Mouse (Mus musculus): ENCODE measurements around the gene Nphp3.

Gene Nphp3

GRCm38 (mm10) chr9:104039742-104040141, 37.4 kb downstream of the Nphp3 start:
- DNase-seq (ENCODE audit: low read depth, low spot score) = no peak
- H3K36me3 ChIP-seq (ENCODE audit: control insufficient read depth, insufficient read depth, low read length, poor library complexity, severe bottlenecking) = no peaks in the 10 kb centered on the region
- H3K27me3 ChIP-seq (ENCODE audit: control insufficient read depth, insufficient read depth, low read length, poor library complexity, severe bottlenecking) = no peaks in the 10 kb centered on the region

- DNase-seq (ENCODE audit: low read depth, low spot score) = no peak
- no peaks in the 10 kb centered on the region for H3K36me3 ChIP-seq (ENCODE audit: control insufficient read depth, insufficient read depth, low read length, poor library complexity, severe bottlenecking)
- no peaks in the 10 kb centered on the region for H3K27me3 ChIP-seq (ENCODE audit: control insufficient read depth, insufficient read depth, low read length, poor library complexity, severe bottlenecking)
Measured at GRCm38 (mm10) chr9:104040362-104040761, 38.0 kb downstream of the Nphp3 start, which contains the start of gene Gm28305. Gene Gm28305 (plus strand): TSS chr9:104040662.

- no peaks in the 10 kb centered on the region for H3K27me3 ChIP-seq (ENCODE audit: control insufficient read depth, insufficient read depth, low read length, poor library complexity, severe bottlenecking)
- no peak for DNase-seq (ENCODE audit: low read depth, low spot score)
- H3K36me3 ChIP-seq (ENCODE audit: control insufficient read depth, insufficient read depth, low read length, poor library complexity, severe bottlenecking) = peaks cover 2% of the 10 kb centered on the region; the same call in 1 of the 2 replicates
Measured at GRCm38 (mm10) chr9:104043676-104044075, 41.3 kb downstream of the Nphp3 start.

GRCm38 (mm10) chr9:104051028-104051427, 48.7 kb downstream of the Nphp3 start:
- DNase-seq (ENCODE audit: low read depth, low spot score) = no peak
- Histone ChIP-seq H3K36me3 (ENCODE audit: control insufficient read depth, insufficient read depth, low read length, poor library complexity, severe bottlenecking) (peaks cover 14% of the 10 kb centered on the region), H3K27me3 (ENCODE audit: control insufficient read depth, insufficient read depth, low read length, poor library complexity, severe bottlenecking) (no peaks in the 10 kb centered on the region)

GRCm38 (mm10) chr9:104062430-104063243, 60.3 kb downstream of the Nphp3 start, which contains the start of gene Uba5:
Gene Uba5 (minus strand): TSS chr9:104063134.
- DNase-seq (ENCODE audit: low read depth, low spot score) = peak; percentile 8
- H3K36me3 ChIP-seq (ENCODE audit: control insufficient read depth, insufficient read depth, low read length, poor library complexity, severe bottlenecking) = no peaks in the 10 kb centered on the region
- H3K27me3 ChIP-seq (ENCODE audit: control insufficient read depth, insufficient read depth, low read length, poor library complexity, severe bottlenecking) = no peaks in the 10 kb centered on the region

- DNase-seq (ENCODE audit: low read depth, low spot score) = peak; percentile 89
- no peaks in the 10 kb centered on the region for H3K36me3 ChIP-seq (ENCODE audit: control insufficient read depth, insufficient read depth, low read length, poor library complexity, severe bottlenecking)
Measured at GRCm38 (mm10) chr9:104063244-104063961, 61.1 kb downstream of the Nphp3 start, which contains the start of gene Acad11. Gene Acad11 (plus strand): TSS chr9:104063377.

GRCm38 (mm10) chr9:104064571-104064970, 62.2 kb downstream of the Nphp3 start:
- no peaks in the 10 kb centered on the region for H3K27me3 ChIP-seq (ENCODE audit: control insufficient read depth, insufficient read depth, low read length, poor library complexity, severe bottlenecking)
- H3K36me3 ChIP-seq (ENCODE audit: control insufficient read depth, insufficient read depth, low read length, poor library complexity, severe bottlenecking) = no peaks in the 10 kb centered on the region
- no peak for DNase-seq (ENCODE audit: low read depth, low spot score)

More at GRCm38 (mm10) chr9:104063244-104063961, 61.1 kb downstream of the Nphp3 start, which contains the start of gene Acad11:
- H3K27me3 ChIP-seq (ENCODE audit: control insufficient read depth, insufficient read depth, low read length, poor library complexity, severe bottlenecking) = no peaks in the 10 kb centered on the region

GRCm38 (mm10) chr9:104070241-104070640, 67.9 kb downstream of the Nphp3 start:
- Histone ChIP-seq H3K27me3 (ENCODE audit: control insufficient read depth, insufficient read depth, low read length, poor library complexity, severe bottlenecking) (no peaks in the 10 kb centered on the region), H3K36me3 (ENCODE audit: control insufficient read depth, insufficient read depth, low read length, poor library complexity, severe bottlenecking) (0 out of 2 replicates have a peak, but pooled peaks cover 2% of the 10 kb centered on the region)
- DNase-seq (ENCODE audit: low read depth, low spot score) = no peak

- H3K27me3 ChIP-seq (ENCODE audit: control insufficient read depth, insufficient read depth, low read length, poor library complexity, severe bottlenecking) = no peaks in the 10 kb centered on the region
- no peak for DNase-seq (ENCODE audit: low read depth, low spot score)
- 0 out of 2 replicates have a peak, but pooled peaks cover 2% of the 10 kb centered on the region for H3K36me3 ChIP-seq (ENCODE audit: control insufficient read depth, insufficient read depth, low read length, poor library complexity, severe bottlenecking)
Measured at GRCm38 (mm10) chr9:104070863-104071604, 68.7 kb downstream of the Nphp3 start.

- DNase-seq (ENCODE audit: low read depth, low spot score) = peak; percentile 63
- H3K36me3 ChIP-seq (ENCODE audit: control insufficient read depth, insufficient read depth, low read length, poor library complexity, severe bottlenecking) = 0 out of 2 replicates have a peak, but pooled peaks cover 2% of the 10 kb centered on the region
- no peaks in the 10 kb centered on the region for H3K27me3 ChIP-seq (ENCODE audit: control insufficient read depth, insufficient read depth, low read length, poor library complexity, severe bottlenecking)
Measured at GRCm38 (mm10) chr9:104075808-104076207, 73.5 kb downstream of the Nphp3 start.

GRCm38 (mm10) chr9:104078780-104079179, 76.4 kb downstream of the Nphp3 start:
- DNase-seq (ENCODE audit: low read depth, low spot score) = no peak
- H3K36me3 ChIP-seq (ENCODE audit: control insufficient read depth, insufficient read depth, low read length, poor library complexity, severe bottlenecking) = peaks cover 3% of the 10 kb centered on the region; the same call in 1 of the 2 replicates
- no peaks in the 10 kb centered on the region for H3K27me3 ChIP-seq (ENCODE audit: control insufficient read depth, insufficient read depth, low read length, poor library complexity, severe bottlenecking)

- no peaks in the 10 kb centered on the region for H3K27me3 ChIP-seq (ENCODE audit: control insufficient read depth, insufficient read depth, low read length, poor library complexity, severe bottlenecking)
- DNase-seq (ENCODE audit: low read depth, low spot score) = peak; percentile 73
- H3K36me3 ChIP-seq (ENCODE audit: control insufficient read depth, insufficient read depth, low read length, poor library complexity, severe bottlenecking) = peaks cover 5% of the 10 kb centered on the region; the same call in 1 of the 2 replicates
Measured at GRCm38 (mm10) chr9:104079379-104079778, 77.0 kb downstream of the Nphp3 start.

- DNase-seq (ENCODE audit: low read depth, low spot score) = no peak
- Histone ChIP-seq H3K27me3 (ENCODE audit: control insufficient read depth, insufficient read depth, low read length, poor library complexity, severe bottlenecking) (no peaks in the 10 kb centered on the region), H3K36me3 (ENCODE audit: control insufficient read depth, insufficient read depth, low read length, poor library complexity, severe bottlenecking) (peaks cover 5% of the 10 kb centered on the region; the same call in 1 of the 2 replicates)
Measured at GRCm38 (mm10) chr9:104080038-104080437, 77.7 kb downstream of the Nphp3 start.

- Histone ChIP-seq H3K27me3 (ENCODE audit: control insufficient read depth, insufficient read depth, low read length, poor library complexity, severe bottlenecking) (no peaks in the 10 kb centered on the region), H3K36me3 (ENCODE audit: control insufficient read depth, insufficient read depth, low read length, poor library complexity, severe bottlenecking) (peaks cover 3% of the 10 kb centered on the region; the same call in 1 of the 2 replicates)
- no peak for DNase-seq (ENCODE audit: low read depth, low spot score)
Measured at GRCm38 (mm10) chr9:104085730-104086429, 83.5 kb downstream of the Nphp3 start.
